Mouse (Mus musculus) lung, postnatal 0 days (tissue): Measurements from ENCODE around the gene Fam161a. TPM values are rescaled to one million over a fixed set of nuclear protein-coding genes. Genes with fewer than 3 reads are reported as not detected.

ENCODE experiments used
- ATAC-seq: fragments of 200-750 bp; cut with Nextera tagmentation; 2 replicates; pipeline ENCODE4 v1.8.0; 2017; ENCODE audit warnings: moderate library complexity
- DNase-seq: peaks from one replicate; pipeline ENCODE4 v3.0.0-alpha.2; 2016; ENCODE audit warnings: low spot score
- H3K27ac ChIP-seq: fragments of 300-500 bp; sonication (generic); 2 replicates; pipeline ENCODE4 v1.5.1; 2014; ENCODE audit warnings: antibody characterized with exemption, mild to moderate bottlenecking, low read length, mixed read lengths
- H3K27me3 ChIP-seq: fragments of 300-500 bp; sonication (generic); replicated peaks from 2 replicates; pipeline ENCODE4 v1.6.1; 2014; ENCODE audit warnings: low read length, mixed read lengths; ENCODE audit not compliant: insufficient read depth
- H3K36me3 ChIP-seq: fragments of 300-500 bp; sonication (generic); 2 replicates; pipeline ENCODE4 v1.6.1; 2014; ENCODE audit warnings: low read length, mixed read lengths; ENCODE audit not compliant: insufficient read depth
- H3K4me1 ChIP-seq: fragments of 300-500 bp; sonication (generic); 2 replicates; pipeline ENCODE4 v1.6.1; 2014; ENCODE audit warnings: antibody characterized with exemption, low read depth, low read length, mixed read lengths; ENCODE audit not compliant: insufficient read depth
- H3K4me2 ChIP-seq: fragments of 300-500 bp; sonication (generic); replicated peaks from 2 replicates; pipeline ENCODE4 v1.6.1; 2014; ENCODE audit warnings: low read depth, mild to moderate bottlenecking, low read length, moderate library complexity, mixed read lengths
- H3K4me3 ChIP-seq: fragments of 300-500 bp; sonication (generic); 2 replicates; pipeline ENCODE4 v1.5.1; 2014; ENCODE audit warnings: low read depth, low read length
- H3K9ac ChIP-seq: fragments of 300-500 bp; sonication (generic); replicated peaks from 2 replicates; pipeline ENCODE4 v1.6.1; 2014; ENCODE audit warnings: low read depth, mild to moderate bottlenecking
- H3K9me3 ChIP-seq: fragments of 300-500 bp; sonication (generic); 2 replicates; pipeline ENCODE4 v1.6.1; 2016; ENCODE audit warnings: low read length, mixed read lengths
- CTCF ChIP-seq: IDR thresholded peaks from 2 replicates; pipeline ENCODE4 v1.5.1; 2016; ENCODE audit warnings: antibody characterized with exemption, mild to moderate bottlenecking
- EP300 ChIP-seq: IDR thresholded peaks from 2 replicates; pipeline ENCODE4 v1.6.1; 2016; ENCODE audit warnings: antibody characterized with exemption, mild to moderate bottlenecking, control low read depth
- WGBS: fragments of 180-500 bp; shearing (Covaris S2); extraction: QIAGEN DNeasy Blood & Tissue Kit; methylation state at CpG from one replicate; pipeline ENCODE4 v1.1.7; 2014; 5-methylcytosine and 5-hydroxymethylcytosine counted together
- polyA plus RNA-seq: library from polyadenylated mRNA; unstranded; fragments of >200 nt; fragmentation: Nextera tagmentation; extraction: Ambion mirVana; gene quantifications from 2 replicates; pipeline ENCODE4 v1.2.1, GENCODE M21; 2015

Gene Fam161a
- polyA plus RNA-seq, 1 experiment from 2014 or later = 21.2 TPM

- Histone ChIP-seq H3K27ac (no peak overlapping the region), H3K4me2 (no peak overlapping the region), H3K9ac (no peak overlapping the region), H3K4me1 (no peaks in the 10 kb centered on the region), H3K27me3 (no peaks in the 10 kb centered on the region), H3K36me3 (no peaks in the 10 kb centered on the region), H3K4me3 (no peak overlapping the region), H3K9me3 (no peaks in the 10 kb centered on the region)
- WGBS = 72% methylated on average over 3 of the region's 3 CpGs
- TF ChIP-seq CTCF (no peak), EP300 (no peak)
- ATAC-seq = no peak
- no peak for DNase-seq
Observed at GRCm38 (mm10) chr11:23024169-23024568, 16.8 kb downstream of the Fam161a start.

GRCm38 (mm10) chr11:23028957-23029356, 21.6 kb downstream of the Fam161a start:
- no peak for DNase-seq
- ATAC-seq = no peak
- Histone ChIP-seq H3K27me3 (no peaks in the 10 kb centered on the region), H3K4me3 (no peak overlapping the region), H3K4me2 (no peak overlapping the region), H3K4me1 (no peaks in the 10 kb centered on the region), H3K9me3 (no peaks in the 10 kb centered on the region), H3K27ac (no peak overlapping the region), H3K36me3 (no peaks in the 10 kb centered on the region), H3K9ac (no peak overlapping the region)
- TF ChIP-seq EP300 (no peak), CTCF (no peak)
- 17% methylated on average over 3 of the region's 3 CpGs for WGBS

GRCm38 (mm10) chr11:23029399-23029798, 22.1 kb downstream of the Fam161a start:
- DNase-seq (no peak), ATAC-seq (no peak)
- Histone ChIP-seq H3K4me1 (no peaks in the 10 kb centered on the region), H3K9me3 (no peaks in the 10 kb centered on the region), H3K4me3 (no peak overlapping the region), H3K9ac (no peak overlapping the region), H3K4me2 (no peak overlapping the region), H3K36me3 (no peaks in the 10 kb centered on the region), H3K27me3 (no peaks in the 10 kb centered on the region), H3K27ac (no peak overlapping the region)
- TF ChIP-seq CTCF = no peak
- TF ChIP-seq EP300 = no peak
- 72% methylated on average over 6 of the region's 6 CpGs for WGBS

GRCm38 (mm10) chr11:23047252-23047651, 39.9 kb downstream of the Fam161a start:
- no peak for ATAC-seq
- no peak for DNase-seq
- Histone ChIP-seq H3K27ac (no peak overlapping the region), H3K9ac (no peak overlapping the region), H3K4me3 (no peak overlapping the region), H3K36me3 (no peaks in the 10 kb centered on the region), H3K4me1 (no peaks in the 10 kb centered on the region), H3K27me3 (no peaks in the 10 kb centered on the region), H3K4me2 (no peak overlapping the region), H3K9me3 (no peaks in the 10 kb centered on the region)
- 49% methylated on average over 5 of the region's 5 CpGs for WGBS
- no peak for TF ChIP-seq CTCF
- TF ChIP-seq EP300 = no peak

- H3K4me3 ChIP-seq = no peak overlapping the region
- ATAC-seq (no peak), DNase-seq (peak; percentile 28)
Observed at GRCm38 (mm10) chr11:23047663-23048582, 40.6 kb downstream of the Fam161a start.

GRCm38 (mm10) chr11:23049642-23050041, 42.3 kb downstream of the Fam161a start:
- no peak overlapping the region for H3K27ac ChIP-seq
- no peaks in the 10 kb centered on the region for H3K27me3 ChIP-seq
- no peak overlapping the region for H3K4me2 ChIP-seq
- TF ChIP-seq CTCF (no peak), EP300 (no peak)
- H3K4me3 ChIP-seq = no peak overlapping the region
- H3K9me3 ChIP-seq = no peaks in the 10 kb centered on the region
- H3K9ac ChIP-seq = no peak overlapping the region
- ATAC-seq (no peak), DNase-seq (no peak)
- H3K4me1 ChIP-seq = no peaks in the 10 kb centered on the region
- no peaks in the 10 kb centered on the region for H3K36me3 ChIP-seq

More at GRCm38 (mm10) chr11:23047663-23048582, 40.6 kb downstream of the Fam161a start:
- WGBS = 34% methylated on average over 20 of the region's 20 CpGs
- no peak overlapping the region for H3K27ac ChIP-seq
- TF ChIP-seq EP300 = no peak
- TF ChIP-seq CTCF = no peak
- H3K27me3 ChIP-seq = no peaks in the 10 kb centered on the region
- no peaks in the 10 kb centered on the region for H3K36me3 ChIP-seq
- H3K4me1 ChIP-seq = no peaks in the 10 kb centered on the region
- H3K9me3 ChIP-seq = no peaks in the 10 kb centered on the region
- H3K9ac ChIP-seq = no peak overlapping the region
- peak overlapping the region; percentile 36 for H3K4me2 ChIP-seq
